In genomic region chr17:32036509-32037438, GRCm38 (mm10) we compare ENCODE assay signal across 8 mouse cellular contexts. TPM values are rescaled to one million over a fixed set of nuclear protein-coding genes. Genes with fewer than 3 reads are reported as not detected.
A peak's percentile ranks its signal among the peaks of the same experiment; 100 is the strongest.
DNase-seq lines count a peak whose midpoint lies in the region; ATAC-seq and TF ChIP-seq lines count a peak whose summit lies in the region.

No protein-coding gene starts in this region.

- H3K27me3 ChIP-seq in heart, embryonic 10.5 days (ENCODE audit: insufficient read depth, poor library complexity, severe bottlenecking) = no peaks in the 10 kb centered on the region
- H3K27me3 ChIP-seq in CH12.LX (replicated peaks) = no peaks in the 10 kb centered on the region
- H3K27me3 ChIP-seq in embryonic facial prominence, embryonic 12.5 days = no peaks in the 10 kb centered on the region
- no peaks in the 10 kb centered on the region for H3K27me3 ChIP-seq in limb, embryonic 10.5 days (ENCODE audit: low read depth, poor library complexity, severe bottlenecking)
- H3K27me3 ChIP-seq in neural tube, embryonic 13.5 days = no peaks in the 10 kb centered on the region

- TF ChIP-seq EP300 in CH12.LX (IDR thresholded peaks at IDR 0.05; ENCODE audit: low read length) = no peak

- peaks cover 52% of the 10 kb centered on the region for H3K79me2 ChIP-seq in CH12.LX (replicated peaks; ENCODE audit: control insufficient read depth, extremely low read depth, insufficient read depth, poor library complexity, severe bottlenecking)

- under 1% methylated on average over 46 of the region's 46 CpGs for WGBS in heart, embryonic 10.5 days
- WGBS in embryonic facial prominence, embryonic 12.5 days = under 1% methylated on average over 46 of the region's 46 CpGs
- under 1% methylated on average over 46 of the region's 46 CpGs for WGBS in limb, embryonic 10.5 days
- under 1% methylated on average over 46 of the region's 46 CpGs for WGBS in neural tube, embryonic 13.5 days

- H3K4me3 ChIP-seq in heart, embryonic 10.5 days = peak overlapping the region; percentile 93
- H3K4me3 ChIP-seq in CH12.LX (replicated peaks in 1 of 3; ENCODE audit: low read depth in 2 of 3, low read length in 2 of 3, poor library complexity in 1 of 3) = peak overlapping the region; percentile 81 to 97 (median 95)
- H3K4me3 ChIP-seq in embryonic facial prominence, embryonic 12.5 days = peak overlapping the region; percentile 88
- H3K4me3 ChIP-seq in limb, embryonic 10.5 days = peak overlapping the region; percentile 85
- H3K4me3 ChIP-seq in neural tube, embryonic 13.5 days = peak overlapping the region; percentile 93

- dilution Hi-C loops in CH12.LX (cut with MboI; ENCODE audit: extremely low pct_ligation_motif_present, extremely low pct_unique_long_range_greater_than_20kb, low sequenced_read_pairs) = no loop called here

- peaks cover 2% of the 10 kb centered on the region; the same call in 1 of the 2 replicates for H3K36me3 ChIP-seq in heart, embryonic 10.5 days
- peaks cover 8 to 37% of the 10 kb centered on the region in 2 experiments for H3K36me3 ChIP-seq in CH12.LX (replicated peaks in 1 of 2; ENCODE audit: control insufficient read depth in 1 of 2, insufficient read depth in 1 of 2, low read length in 1 of 2)
- H3K36me3 ChIP-seq in embryonic facial prominence, embryonic 12.5 days = peaks cover 5% of the 10 kb centered on the region; the same call in 1 of the 2 replicates
- peaks cover 9% of the 10 kb centered on the region for H3K36me3 ChIP-seq in limb, embryonic 10.5 days
- H3K36me3 ChIP-seq in neural tube, embryonic 13.5 days = no peaks in the 10 kb centered on the region

- no peak for TF ChIP-seq RAD21 in CH12.LX (IDR thresholded peaks at IDR 0.05; ENCODE audit: low read depth, low read length)

- peak overlapping the region; percentile 96; the same call in 1 of the 2 replicates for H3K4me2 ChIP-seq in CH12.LX (ENCODE audit: insufficient read depth, low read depth, poor library complexity, severe bottlenecking)
- peak overlapping the region; percentile 86 for H3K4me2 ChIP-seq in embryonic facial prominence, embryonic 12.5 days (replicated peaks)
- peak overlapping the region; percentile 96 for H3K4me2 ChIP-seq in neural tube, embryonic 13.5 days

- no peaks in the 10 kb centered on the region for H3K9me3 ChIP-seq in heart, embryonic 10.5 days
- H3K9me3 ChIP-seq in CH12.LX (replicated peaks; ENCODE audit: low read length) = no peaks in the 10 kb centered on the region
- H3K9me3 ChIP-seq in embryonic facial prominence, embryonic 12.5 days = no peaks in the 10 kb centered on the region
- H3K9me3 ChIP-seq in limb, embryonic 10.5 days (replicated peaks) = no peaks in the 10 kb centered on the region
- H3K9me3 ChIP-seq in neural tube, embryonic 13.5 days = no peaks in the 10 kb centered on the region

- no peak for TF ChIP-seq CTCF in CH12.LX (conservative IDR thresholded peaks at IDR 0.05 in 1 of 2, IDR thresholded peaks at IDR 0.05 in 1 of 2; ENCODE audit: low read depth in 2 of 2, low read length in 2 of 2)

- H3K27ac ChIP-seq in heart, embryonic 10.5 days = peak overlapping the region; percentile 93
- peak overlapping the region; percentile 12; the same call in 1 of the 2 replicates for H3K27ac ChIP-seq in CH12.LX (ENCODE audit: insufficient read depth, low read depth)
- H3K27ac ChIP-seq in embryonic facial prominence, embryonic 12.5 days = peak overlapping the region; percentile 88
- peak overlapping the region; percentile 93 for H3K27ac ChIP-seq in limb, embryonic 10.5 days
- peak overlapping the region; percentile 84 for H3K27ac ChIP-seq in neural tube, embryonic 13.5 days (replicated peaks)

- H3K9ac ChIP-seq in CH12.LX (ENCODE audit: insufficient read depth, low read depth) = peak overlapping the region; percentile 80
- peak overlapping the region; percentile 71 for H3K9ac ChIP-seq in embryonic facial prominence, embryonic 12.5 days
- H3K9ac ChIP-seq in neural tube, embryonic 13.5 days = peak overlapping the region; percentile 85

- in situ Hi-C loops in CH12.LX (cut with MboI; ENCODE audit: low pct_ligation_motif_present, low pct_unique_long_range_greater_than_20kb, low sequenced_read_pairs) = no loop called here

- peaks cover 26% of the 10 kb centered on the region for H3K4me1 ChIP-seq in heart, embryonic 10.5 days
- peaks cover 5 to 45% of the 10 kb centered on the region in 2 experiments; a peak in 3 of 4 replicates for H3K4me1 ChIP-seq in CH12.LX (ENCODE audit: control insufficient read depth in 1 of 2, insufficient read depth in 2 of 2)
- peaks cover 15% of the 10 kb centered on the region for H3K4me1 ChIP-seq in embryonic facial prominence, embryonic 12.5 days
- H3K4me1 ChIP-seq in limb, embryonic 10.5 days = peaks cover 29% of the 10 kb centered on the region
- peaks cover 24% of the 10 kb centered on the region for H3K4me1 ChIP-seq in neural tube, embryonic 13.5 days (replicated peaks)

- peak; percentile 77 for DNase-seq in heart, embryonic 10.5 days (ENCODE audit: low spot score)
- DNase-seq in heart, postnatal 10 days = no peak
- DNase-seq in CH12.LX (ENCODE audit: extremely low read depth) = peak; percentile 37
- peak; percentile 39 for DNase-seq in limb, embryonic 10.5 days (ENCODE audit: low spot score)
- DNase-seq in ovary, postnatal 14 days (ENCODE audit: low spot score) = no peak
- DNase-seq in gastrocnemius, adult 18-20 months (ENCODE audit: low spot score) = no peak

- intact Hi-C loops in heart, postnatal 10 days (cut with DNase I) = loop anchor here (2.0 to 10.0 kb wide), 3 partner anchors 36 to 512 kb away; partner anchors contain the start of gene Ndufv3

- peak; percentile 35; the same call in 1 of the 2 replicates for TF ChIP-seq POLR2A in CH12.LX (IDR thresholded peaks at IDR 0.05; ENCODE audit: low read depth, low read length)

- peak; percentile 68 for ATAC-seq in embryonic facial prominence, embryonic 12.5 days (ENCODE audit: insufficient number of reproducible peaks, insufficient read depth, low FRiP score, low TSS enrichment)
- ATAC-seq in neural tube, embryonic 13.5 days (ENCODE audit: low read depth) = peak; percentile 78

TF ChIP-seq in CH12.LX, 34 proteins besides CTCF, POLR2A, EP300 and RAD21:
- peak; percentile 38; the same call in 1 of the 2 replicates for TF ChIP-seq SIN3A (IDR thresholded peaks at IDR 0.05; ENCODE audit: low read length)
- TF ChIP-seq BHLHE40 (IDR thresholded peaks at IDR 0.05; ENCODE audit: low read depth, low read length) = peak; percentile 20; the same call in 1 of the 2 replicates
- no peak for TF ChIP-seq E2F4 (IDR thresholded peaks at IDR 0.05; ENCODE audit: insufficient replicate concordance, low read depth, low read length)
- no peak for TF ChIP-seq RCOR1 (conservative IDR thresholded peaks at IDR 0.05; ENCODE audit: low read depth, low read length)
- peak; percentile 89 for TF ChIP-seq MAX (IDR thresholded peaks at IDR 0.05; ENCODE audit: low read length)
- TF ChIP-seq MXI1 (IDR thresholded peaks at IDR 0.05; ENCODE audit: low read depth, low read length) = peak; percentile 94
- TF ChIP-seq MYC (IDR thresholded peaks at IDR 0.05; ENCODE audit: low read depth, low read length) = peak; percentile 94

RNA-seq across cellular contexts. Expression of gene Hsf2bp, which starts 0.6 kb away (rescaled TPM):
- 0.57 and 0.62 TPM in 2 replicates for polyA plus RNA-seq in heart, embryonic 10.5 days (2016; fragmentation: Nextera tagmentation; extraction: Ambion mirVana)
- under 1 TPM; 0.69 to 0.97 TPM for total RNA-seq in heart, postnatal 10 days (2021)
- total RNA-seq in CH12.LX (2012; rRNA removed) (0.34 and 0.67 TPM in 2 replicates), CH12.LX (2014; rRNA removed) (0.75 and 1.2 TPM in 2 replicates)
- 1.0 and 1.4 TPM in 2 replicates for polyA plus RNA-seq in CH12.LX (2012; ENCODE audit: insufficient read length, low read depth)
- 0.35 and 0.89 TPM in 2 replicates for polyA plus RNA-seq in embryonic facial prominence, embryonic 12.5 days (2016; fragmentation: Nextera tagmentation; extraction: Ambion mirVana)
- 0.63 and 0.79 TPM in 2 replicates for polyA plus RNA-seq in limb, embryonic 10.5 days (2016; fragmentation: Nextera tagmentation; extraction: Ambion mirVana)
- 0.38 and 0.59 TPM in 2 replicates for polyA plus RNA-seq in neural tube, embryonic 13.5 days (2015; fragmentation: Nextera tagmentation; extraction: Ambion mirVana)
- total RNA-seq in gastrocnemius, adult 18-20 months (2021) = under 1 TPM; 0.55 to 0.57 TPM

RNA-seq across cellular contexts. Expression of gene Rrp1b, which starts 0.9 kb away (rescaled TPM):
- 51.2 and 76.6 TPM in 2 replicates for polyA plus RNA-seq in heart, embryonic 10.5 days (2016; fragmentation: Nextera tagmentation; extraction: Ambion mirVana)
- 10 to 100 TPM in 1 of 2 experiments, 1 to 10 TPM in 1; 9.4 to 13.1 TPM for total RNA-seq in heart, postnatal 10 days (2021)
- total RNA-seq in CH12.LX (2012; rRNA removed) (76.7 and 99.1 TPM in 2 replicates), CH12.LX (2014; rRNA removed) (60.9 and 72.4 TPM in 2 replicates)
- polyA plus RNA-seq in CH12.LX (2012; ENCODE audit: insufficient read length, low read depth) = 149 and 151 TPM in 2 replicates
- polyA plus RNA-seq in embryonic facial prominence, embryonic 12.5 days (2016; fragmentation: Nextera tagmentation; extraction: Ambion mirVana) = 72.4 and 74.9 TPM in 2 replicates
- polyA plus RNA-seq in limb, embryonic 10.5 days (2016; fragmentation: Nextera tagmentation; extraction: Ambion mirVana) = 100 and 110 TPM in 2 replicates
- polyA plus RNA-seq in neural tube, embryonic 13.5 days (2015; fragmentation: Nextera tagmentation; extraction: Ambion mirVana) = 33.1 and 40.4 TPM in 2 replicates
- total RNA-seq in gastrocnemius, adult 18-20 months (2021) = 1 to 10 TPM; 5.9 to 8.4 TPM

Comparison
In these comparisons a context has a peak if more than half of its experiments do, and no peak if none do; other contexts are left out.
1. DNase-seq: peak in heart, embryonic 10.5 days (single experiment), CH12.LX (single experiment) and limb, embryonic 10.5 days (single experiment); none in heart, postnatal 10 days (0 of 2), ovary, postnatal 14 days (single experiment) and gastrocnemius, adult 18-20 months (single experiment).
2. H3K27ac ChIP-seq: peak in every context shown above with its lines; median percentile 93 in heart, embryonic 10.5 days; 93 in limb, embryonic 10.5 days; 88 in embryonic facial prominence, embryonic 12.5 days; 84 in neural tube, embryonic 13.5 days; 12 in CH12.LX.
3. Peak in every context shown above with its lines, with median percentiles within 50 percentile points of each other: H3K4me3 ChIP-seq, H3K4me2 ChIP-seq and H3K9ac ChIP-seq.